Mouse (Mus musculus) adrenal gland (tissue): ENCODE measurements around the gene Slc10a7.
"Not testable (repeated sequence)": the region's sequence is repeated elsewhere in the genome, so short reads cannot be mapped to it uniquely, and the experiment has no call there.

ENCODE experiments used
- intact Hi-C: fragments of 180-260 bp; cut with DNase I; formaldehyde crosslinking; loops from one replicate; pipeline ENCODE4 v1.15.1; 2025
- long read RNA-seq, 2 experiments: library from polyadenylated mRNA; unstranded; transcript quantifications; one replicate each; pipeline ENCODE4 v2.0.0; 2020; ENCODE audit warnings: borderline replicate concordance in 1 of 2; ENCODE audit not compliant: insufficient replicate concordance in 1 of 2

Gene Slc10a7
- long read RNA-seq, experiment 1, partial matches to known transcripts: 0 of 2 reads
- long read RNA-seq, experiment 1, other reads (novel, unspliced or antisense): 2 of 2 reads
- long read RNA-seq, experiment 2, partial matches to known transcripts: 5 of 10 reads
- long read RNA-seq, experiment 2, other reads (novel, unspliced or antisense): 2 of 10 reads

DNA sequence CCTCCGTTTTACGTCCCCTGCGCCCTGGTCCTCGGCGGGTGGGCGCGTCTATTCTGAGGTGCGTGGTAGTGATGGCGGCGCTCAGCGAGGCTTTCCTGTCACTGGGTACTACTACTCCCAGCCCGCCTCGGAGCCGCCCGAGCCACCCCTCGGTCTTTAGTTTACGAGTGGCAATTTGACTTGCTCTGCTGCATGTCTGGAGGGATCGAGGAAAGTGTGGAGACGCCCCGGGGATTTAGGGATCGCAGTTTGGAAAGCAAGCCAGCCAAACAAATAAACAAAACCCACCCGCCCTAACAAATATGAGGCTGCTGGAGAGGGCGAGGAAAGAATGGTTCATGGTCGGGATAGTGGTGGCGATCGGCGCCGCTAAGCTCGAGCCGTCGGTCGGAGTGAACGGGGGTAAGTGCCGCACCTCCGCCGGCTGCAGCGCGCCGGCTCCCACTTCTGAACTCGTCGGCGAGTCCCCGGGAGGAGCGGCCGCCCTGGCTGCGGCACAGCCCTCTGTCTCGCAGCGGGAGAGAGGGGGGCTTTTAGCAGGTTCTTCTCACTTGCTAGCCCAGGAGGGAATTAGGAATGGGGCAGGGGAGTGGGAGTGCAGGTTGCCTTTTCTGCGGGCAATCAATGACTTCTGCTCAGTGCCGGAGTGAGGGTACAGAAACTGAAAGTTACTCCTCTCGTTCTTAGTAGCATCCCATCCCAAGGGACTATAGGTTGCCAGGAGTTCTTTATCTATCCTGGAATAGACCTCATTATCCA, at the start of gene Slc10a7:
TSS of gene Slc10a7 (plus strand) at position 74 of the 759 bp plus-strand sequence.
- intact Hi-C loops: loop anchor here (10.0 kb wide), 1 partner anchor 135 kb away; no protein-coding TSS in a partner anchor

DNA sequence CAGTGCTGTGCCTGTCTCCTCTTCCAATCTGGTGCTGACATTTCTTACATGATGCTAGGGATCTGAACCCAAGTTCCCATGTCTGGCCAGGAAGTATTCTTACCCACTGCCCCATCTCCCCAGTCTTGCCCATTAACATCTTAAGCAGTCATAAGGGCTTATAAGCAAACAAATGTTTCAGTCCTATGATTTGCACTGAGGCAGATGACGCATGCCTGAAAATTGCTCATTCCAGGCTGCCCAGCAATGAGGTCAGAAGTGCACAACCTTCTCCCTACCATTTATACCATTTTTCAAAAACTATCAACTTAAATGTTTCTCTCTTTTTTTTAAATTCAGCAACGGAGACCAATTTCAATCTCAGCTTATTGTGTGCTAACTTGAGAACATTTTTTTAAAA, 45.2 kb upstream of the Slc10a7 start:
- intact Hi-C loops: no loop called here

DNA sequence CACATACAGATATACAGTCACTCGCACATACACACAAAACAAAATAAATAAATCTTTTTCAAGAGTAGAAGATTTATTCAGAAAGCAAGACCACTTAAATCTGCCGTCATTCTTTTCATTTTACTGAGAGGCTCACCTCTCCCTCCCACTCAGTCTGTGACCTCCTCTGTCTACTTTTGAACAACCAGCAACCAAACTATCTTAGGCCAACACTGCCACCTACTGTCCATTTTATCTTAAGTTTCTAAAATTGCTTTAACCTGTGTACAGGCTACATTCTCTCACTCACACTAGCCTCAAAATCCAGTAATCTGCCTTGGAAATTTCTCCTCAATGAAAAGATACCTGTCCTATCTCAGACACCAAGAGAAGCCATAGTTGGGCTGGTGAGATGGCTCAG, 41.3 kb upstream of the Slc10a7 start:
- intact Hi-C loops: no loop called here

DNA sequence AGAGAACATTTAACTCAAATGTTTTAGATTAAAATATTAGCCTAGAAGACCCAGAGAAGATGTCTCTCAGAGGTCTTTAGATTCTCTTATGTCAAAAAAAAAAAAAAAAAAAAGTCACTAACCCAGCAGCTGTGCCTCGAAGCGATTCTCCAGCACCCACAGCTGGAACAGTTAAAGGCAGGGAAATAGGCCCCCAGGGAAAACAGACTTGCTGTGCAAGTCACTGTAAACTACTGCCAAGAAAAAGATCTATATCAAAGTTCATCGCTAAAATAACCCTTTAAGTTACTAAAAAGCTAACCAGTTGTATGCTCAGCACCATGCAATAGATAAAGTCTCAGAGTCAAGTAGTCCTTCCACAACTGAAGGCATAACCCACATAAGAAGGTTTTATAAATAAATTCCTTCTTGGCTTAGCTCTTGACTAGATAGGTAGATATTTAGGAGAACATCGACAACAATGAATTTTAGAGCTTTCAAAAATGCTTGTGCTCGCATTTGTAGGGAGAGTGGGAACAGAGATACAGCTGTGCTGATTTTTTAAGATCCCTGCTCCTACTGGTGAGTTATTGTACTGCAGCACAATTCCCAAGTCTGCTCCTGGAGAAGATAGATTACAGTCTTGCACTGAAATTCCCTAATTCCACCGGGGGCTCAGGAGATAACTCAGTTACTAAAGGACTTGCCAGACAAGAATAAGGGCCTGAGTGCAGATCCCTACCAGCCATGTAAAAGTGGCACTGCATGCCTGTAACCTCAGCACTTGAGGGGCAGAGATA, 31.9 kb upstream of the Slc10a7 start:
- intact Hi-C loops: no loop called here

DNA sequence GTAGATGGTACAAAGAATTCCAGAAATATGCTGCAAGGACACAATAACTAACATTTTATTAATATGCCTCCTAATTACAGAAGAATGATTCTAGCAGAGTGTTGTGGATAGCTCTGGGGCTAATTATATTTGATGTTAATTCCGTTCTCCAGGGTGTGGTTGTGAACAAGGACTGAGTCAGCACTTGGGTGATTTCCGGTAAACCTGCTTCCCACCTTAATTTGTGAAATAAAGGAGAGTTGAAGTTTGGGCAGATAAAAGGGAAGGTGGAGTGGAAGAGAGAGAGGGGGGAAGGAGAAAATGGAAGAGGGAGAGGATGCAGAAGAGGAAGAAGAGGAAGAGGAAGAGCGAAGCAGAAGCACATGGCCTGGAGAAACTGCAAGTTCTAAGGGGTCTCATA, 19.4 kb upstream of the Slc10a7 start:
- intact Hi-C loops: no loop called here

DNA sequence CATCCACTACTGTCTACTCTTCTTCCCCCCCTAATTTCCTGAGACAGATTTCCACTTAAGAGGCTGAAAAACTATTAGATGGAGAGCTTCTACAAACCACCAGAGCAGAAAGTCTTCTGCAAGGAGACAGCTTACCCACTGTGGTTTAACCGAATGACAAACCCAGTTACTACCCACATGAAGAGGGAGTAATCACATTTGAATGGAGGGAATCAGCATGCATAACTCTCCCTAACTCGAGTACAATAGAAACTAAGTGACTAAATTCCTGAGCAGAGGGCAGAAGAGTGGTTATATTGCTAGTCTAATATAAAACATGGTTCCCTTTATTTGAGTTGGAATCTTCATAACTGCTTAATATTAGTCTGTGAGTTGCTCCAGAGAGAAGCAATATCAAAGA, 16.1 kb upstream of the Slc10a7 start:
- intact Hi-C loops: no loop called here

DNA sequence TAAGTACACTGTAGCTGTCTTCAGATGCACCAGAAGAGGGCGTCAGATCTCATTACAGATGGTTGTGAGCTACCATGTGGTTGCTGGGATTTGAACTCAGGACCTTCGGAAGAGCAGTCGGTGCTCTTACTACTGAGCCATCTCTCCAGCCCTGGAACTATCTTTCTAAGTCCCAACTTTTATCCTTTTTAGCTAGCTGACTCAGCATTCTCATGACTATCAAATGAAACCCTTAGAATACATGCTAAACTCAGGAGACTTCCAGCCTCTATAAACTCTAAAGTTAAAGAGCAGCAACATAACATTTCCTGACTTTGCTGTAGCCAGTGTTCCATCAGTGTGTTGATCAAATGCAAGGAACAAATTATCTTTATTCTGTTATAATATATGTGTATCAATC, 12.9 kb upstream of the Slc10a7 start:
- intact Hi-C loops: not testable (repeated sequence)

DNA sequence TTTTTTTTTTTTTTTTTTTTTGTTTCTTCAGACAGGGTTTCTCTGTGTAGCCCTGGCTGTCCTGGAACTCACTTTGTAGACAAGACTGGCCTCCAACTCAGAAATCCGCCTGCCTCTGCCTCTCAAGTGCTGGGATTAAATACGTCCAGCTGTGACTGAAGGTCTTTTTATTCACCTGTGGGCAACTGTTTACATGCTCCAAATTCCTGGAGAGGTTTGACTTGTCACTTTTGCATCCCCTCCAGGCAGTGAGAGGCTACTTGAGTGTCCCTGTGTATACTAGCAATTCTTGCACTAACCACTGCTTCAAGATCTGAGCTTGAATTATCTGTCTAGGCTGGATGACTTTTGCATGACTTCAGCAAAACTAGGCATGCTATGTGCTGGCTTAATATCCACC, 6.4 kb upstream of the Slc10a7 start:
- intact Hi-C loops: no loop called here

DNA sequence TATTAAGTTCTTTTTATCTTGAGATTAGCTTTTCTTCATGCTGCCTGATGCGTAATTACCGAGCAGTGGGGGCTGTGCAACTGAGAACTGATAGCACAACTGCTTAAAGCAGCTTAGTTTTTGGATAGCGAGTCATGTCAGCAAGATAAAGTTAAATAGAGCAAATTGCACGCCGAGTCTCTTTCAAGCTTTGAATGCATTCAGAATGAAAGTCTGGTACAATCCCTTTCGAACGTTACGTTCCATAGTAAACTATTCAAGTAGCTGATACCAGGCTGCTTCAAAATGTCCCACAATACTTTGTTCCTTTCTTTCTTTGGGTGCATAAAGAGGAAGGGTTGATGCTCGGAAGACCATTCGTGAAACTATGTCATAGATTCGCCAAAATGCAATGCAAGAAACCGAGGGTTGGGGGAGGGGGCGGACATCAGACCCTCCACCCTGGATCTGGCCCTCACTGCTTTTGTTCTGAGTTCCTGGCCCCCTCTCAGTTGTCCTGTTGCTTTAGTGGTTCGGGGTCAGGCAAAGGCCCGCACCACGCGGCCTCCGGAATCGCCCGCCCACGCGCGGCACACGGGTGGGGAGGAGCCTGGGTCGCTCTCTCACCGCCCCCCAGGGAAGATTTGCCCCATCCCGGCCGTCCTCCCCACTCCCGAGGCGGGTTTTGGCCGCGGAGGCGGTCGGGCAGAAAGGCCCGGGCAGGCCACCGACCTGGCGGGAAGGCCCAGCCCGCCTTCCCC, 997 bp upstream of the Slc10a7 start:
- intact Hi-C loops: no loop called here

DNA sequence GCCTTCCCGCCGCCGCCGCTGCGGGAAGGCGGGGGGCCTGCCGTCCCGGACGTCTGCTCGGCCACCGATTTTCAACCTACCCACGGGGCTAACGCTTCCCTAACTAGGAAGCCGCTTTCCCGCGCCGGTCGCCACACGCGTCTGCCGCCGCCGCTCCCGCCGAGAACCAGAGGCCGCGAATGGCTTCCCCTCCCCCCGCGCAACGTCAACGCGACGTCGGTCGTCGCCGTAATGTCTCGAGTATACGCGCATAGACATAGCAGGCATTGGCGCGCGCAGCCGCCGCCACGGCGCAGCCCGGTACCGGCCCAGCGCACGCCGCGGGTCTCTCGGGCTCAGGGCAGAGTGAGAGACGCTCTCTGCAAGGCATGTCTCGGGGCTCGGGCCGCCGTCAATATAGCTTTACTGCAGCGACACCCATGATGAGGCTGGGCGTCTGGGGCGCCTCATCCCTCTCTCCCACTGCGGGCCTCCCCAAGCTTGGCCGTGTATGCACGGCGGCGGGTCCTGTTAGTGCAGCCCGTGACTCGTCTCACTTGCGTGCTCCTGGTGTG, 350 bp upstream of the Slc10a7 start, which contains the start of gene Rbmxl1:
TSS of gene Rbmxl1 (minus strand) at position 180 of the 554 bp plus-strand sequence.
- intact Hi-C loops: no loop called here

DNA sequence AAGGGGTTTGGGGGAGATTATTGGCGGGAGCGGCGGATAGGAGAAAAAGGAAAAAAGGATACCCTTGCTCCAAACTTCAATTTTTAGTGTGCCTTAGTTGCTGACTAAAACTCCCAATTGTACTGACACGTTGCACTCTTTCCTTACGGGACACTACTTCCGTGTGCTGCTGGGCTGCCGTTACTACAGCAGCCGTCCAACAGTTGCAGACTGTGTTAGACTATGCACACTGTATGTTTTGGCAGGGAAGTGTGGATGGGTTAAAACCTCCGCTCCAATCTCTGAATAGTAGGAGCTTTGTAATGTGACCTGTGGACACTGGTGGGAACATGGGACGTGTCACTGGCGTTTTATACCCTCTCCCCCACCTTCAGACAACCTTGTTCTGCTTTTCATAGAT, 948 bp downstream of the Slc10a7 start:
- intact Hi-C loops: loop anchor here (10.0 kb wide), 1 partner anchor 135 kb away; no protein-coding TSS in a partner anchor

DNA sequence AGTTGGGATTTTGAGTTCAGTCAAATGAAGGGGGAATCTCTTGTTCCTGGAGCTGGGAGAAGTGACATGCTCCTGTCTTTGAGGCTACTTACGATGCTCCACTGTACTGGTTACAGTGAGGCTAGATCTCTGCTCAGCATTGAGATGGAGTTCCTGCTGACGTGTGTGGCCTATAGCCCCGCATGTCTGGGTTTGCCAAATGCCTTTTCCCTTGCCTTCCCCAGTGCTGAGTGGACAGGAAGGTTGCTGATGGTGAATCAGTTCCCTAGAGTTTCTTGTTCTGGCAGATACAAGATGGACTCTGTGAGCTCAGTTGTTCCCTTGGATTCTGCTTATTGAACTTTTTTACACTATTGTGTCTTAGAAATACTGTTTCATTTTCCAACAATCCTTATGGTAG, 1.8 kb downstream of the Slc10a7 start:
- intact Hi-C loops: loop anchor here (10.0 kb wide), 1 partner anchor 134 kb away; no protein-coding TSS in a partner anchor

DNA sequence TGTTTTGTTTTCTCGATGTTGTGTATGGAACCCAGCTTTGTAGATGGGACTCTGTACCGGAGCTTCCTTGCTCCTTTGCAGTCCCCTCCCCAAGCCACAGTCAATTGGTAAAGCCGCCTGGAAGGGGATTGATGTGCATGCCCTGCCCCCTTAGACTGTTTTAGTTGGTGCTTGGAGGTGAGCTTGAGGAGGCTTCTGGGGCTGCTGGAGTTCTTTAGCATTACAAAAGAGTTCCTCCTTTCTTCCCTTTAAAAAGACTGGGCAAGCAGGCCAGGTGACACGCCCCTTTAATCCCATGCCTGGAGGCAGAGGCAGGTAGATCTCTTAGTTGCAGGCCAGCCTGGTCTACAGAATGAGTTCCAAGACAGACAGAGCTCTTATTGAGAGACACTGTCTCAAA, 4.0 kb downstream of the Slc10a7 start:
- intact Hi-C loops: loop anchor here (10.0 kb wide), 1 partner anchor 132 kb away; no protein-coding TSS in a partner anchor

DNA sequence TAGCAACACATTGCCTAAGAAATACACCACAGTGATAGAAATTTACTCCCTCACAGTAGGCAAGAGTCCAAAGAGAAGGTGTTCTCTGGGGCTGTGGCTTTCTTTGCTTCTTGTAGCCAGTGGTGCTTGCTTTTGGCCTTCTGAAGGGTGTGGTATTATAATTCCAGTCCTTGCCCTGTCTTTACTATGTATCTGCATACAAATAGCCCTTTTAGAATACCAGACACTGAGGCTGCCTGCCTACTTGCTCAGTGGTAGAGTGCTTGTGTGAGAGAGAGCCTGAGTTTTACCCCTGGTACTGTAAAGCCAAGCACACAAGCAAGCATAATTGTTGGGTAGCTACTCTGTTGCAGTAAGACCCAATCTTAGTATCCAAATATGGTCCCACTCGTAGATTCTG, 5.6 kb downstream of the Slc10a7 start:
- intact Hi-C loops: loop anchor here (10.0 kb wide), 1 partner anchor 130 kb away; no protein-coding TSS in a partner anchor

DNA sequence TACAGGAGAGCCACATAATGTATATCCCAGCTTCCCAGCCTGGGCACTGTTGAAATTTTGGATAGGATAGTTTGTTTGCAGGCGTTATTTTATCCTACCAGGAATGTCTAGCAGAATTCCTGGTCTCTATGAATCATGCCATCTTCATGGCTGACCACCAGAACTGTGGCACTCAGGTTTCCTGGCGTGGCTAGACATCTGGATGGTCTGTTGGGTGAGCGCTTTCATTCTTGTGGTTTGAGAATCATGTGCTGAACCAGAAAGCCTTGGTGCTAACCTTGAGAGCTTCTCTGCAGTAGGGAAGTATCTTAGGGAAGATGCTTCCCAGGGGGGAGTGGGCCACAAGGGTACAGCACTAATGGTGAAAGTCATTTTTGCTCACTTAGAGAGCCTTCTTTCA, 6.0 kb downstream of the Slc10a7 start:
- intact Hi-C loops: loop anchor here (10.0 kb wide), 1 partner anchor 130 kb away; no protein-coding TSS in a partner anchor

DNA sequence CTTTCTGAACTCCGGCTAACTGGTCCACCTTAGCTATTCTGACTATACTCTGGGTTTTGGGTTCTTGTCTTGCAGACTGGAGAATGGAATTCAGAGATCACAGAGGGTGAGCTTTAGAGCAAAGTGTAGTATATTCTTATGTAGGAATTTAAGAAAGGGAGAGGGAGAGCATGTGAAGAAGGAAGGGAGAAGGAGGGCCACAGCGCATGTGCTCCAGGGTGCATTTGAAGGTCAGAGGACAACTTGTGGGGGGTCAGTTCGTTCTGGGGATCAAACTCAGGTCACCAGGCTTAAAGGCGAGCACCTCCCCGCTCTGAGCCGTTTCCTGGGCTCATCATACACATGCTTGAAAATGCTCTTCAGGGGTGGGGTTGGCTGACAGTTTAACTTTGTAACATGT, 24.8 kb downstream of the Slc10a7 start:
- intact Hi-C loops: no loop called here

DNA sequence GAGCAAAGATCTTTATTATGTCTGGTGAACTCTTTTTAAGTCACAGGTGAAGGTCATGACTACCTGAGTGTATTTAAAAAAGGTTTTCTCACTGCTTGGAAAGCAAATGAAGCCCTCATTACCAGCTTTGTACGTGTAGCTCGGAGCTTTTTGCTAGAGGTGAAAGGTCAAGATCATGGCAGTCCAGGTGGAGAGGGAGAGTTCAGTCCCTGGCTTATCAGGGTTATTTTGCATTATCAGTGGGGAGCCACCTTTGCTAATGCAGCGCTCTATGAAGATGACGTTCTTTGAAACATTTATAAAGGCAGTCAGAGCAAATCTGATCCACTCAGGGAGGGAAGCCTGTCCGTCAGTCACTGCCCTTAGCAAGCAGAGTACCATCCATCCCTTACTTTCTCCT, 27.6 kb downstream of the Slc10a7 start:
- intact Hi-C loops: no loop called here

DNA sequence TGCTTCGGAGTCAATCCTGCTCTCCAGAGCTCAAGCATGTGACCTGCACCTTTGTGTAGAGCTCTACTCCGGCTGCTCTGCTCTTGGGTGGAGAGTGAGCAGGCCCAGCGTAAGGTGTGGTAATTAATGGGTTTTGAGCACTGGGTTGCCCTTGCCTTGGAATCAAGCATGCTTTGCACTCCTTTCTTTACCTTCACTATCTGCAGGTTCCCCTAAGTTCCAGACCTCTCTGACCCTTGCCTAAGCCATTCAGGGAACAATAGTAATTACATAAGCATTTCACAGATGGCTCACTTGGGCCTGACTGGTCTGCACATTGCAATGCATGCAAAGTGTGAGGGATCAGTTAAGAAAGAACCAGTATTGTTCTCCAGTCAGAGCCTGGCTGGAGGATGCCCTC, 28.6 kb downstream of the Slc10a7 start:
- intact Hi-C loops: no loop called here

DNA sequence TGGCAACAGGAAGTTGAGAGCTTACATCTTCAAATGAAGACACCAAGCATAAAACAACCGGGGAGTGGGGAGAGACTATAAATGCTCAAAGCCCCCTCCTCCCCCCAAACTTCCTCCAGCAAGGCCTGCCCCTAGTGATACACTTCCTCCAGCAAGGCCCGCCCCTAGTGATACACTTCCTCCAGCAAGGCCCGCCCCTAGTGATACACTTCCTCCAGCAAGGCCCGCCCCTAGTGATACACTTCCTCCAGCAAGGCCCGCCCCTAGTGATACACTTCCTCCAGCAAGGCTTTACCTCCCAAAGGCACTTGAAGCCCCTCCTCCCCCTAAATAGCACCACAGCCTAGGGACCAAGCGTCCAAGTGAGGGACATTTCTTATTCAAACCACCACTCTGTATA, 33.5 kb downstream of the Slc10a7 start:
- intact Hi-C loops: not testable (repeated sequence)

DNA sequence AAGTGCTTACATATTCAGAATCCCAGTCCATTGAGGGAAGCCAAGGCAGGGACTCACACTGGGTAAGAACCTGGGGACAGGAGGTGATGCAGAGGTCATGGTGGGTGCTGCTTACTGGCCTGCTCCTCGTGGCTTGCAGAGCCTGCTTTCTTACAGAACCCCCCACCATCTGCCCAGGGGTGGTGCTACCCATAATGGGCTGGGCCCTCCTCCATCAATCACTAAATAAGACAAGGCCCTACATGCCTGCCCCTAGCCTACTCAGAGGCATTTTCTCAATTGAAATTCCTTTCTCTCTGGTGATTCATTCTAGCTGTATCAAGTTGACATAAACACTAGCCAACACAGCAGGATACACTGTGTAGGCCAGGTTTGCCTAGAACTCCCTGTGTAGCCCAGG, 34.5 kb downstream of the Slc10a7 start:
- intact Hi-C loops: no loop called here

DNA sequence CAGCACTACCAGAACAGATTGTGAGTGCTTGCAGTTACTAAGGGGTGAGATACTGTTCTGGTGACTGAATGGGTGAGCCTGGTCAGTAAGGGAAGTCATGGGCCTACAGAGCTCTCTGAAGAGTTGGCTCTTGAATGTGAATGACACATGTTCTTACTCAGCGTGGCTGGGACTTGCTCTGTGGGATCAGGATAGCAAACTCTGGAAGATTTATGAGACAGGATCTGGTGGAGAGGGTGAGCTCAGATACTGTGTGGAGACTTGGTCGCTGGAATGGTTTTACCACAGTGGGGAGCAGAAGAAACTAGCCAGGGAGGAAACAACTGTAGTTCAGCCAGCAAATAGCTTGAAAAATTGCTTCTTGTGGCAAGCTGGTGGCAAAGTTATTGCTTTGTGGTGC, 35.4 kb downstream of the Slc10a7 start:
- intact Hi-C loops: no loop called here
